Mouse (Mus musculus): ENCODE results near the gene H2al1m. TPM values are rescaled to one million over a fixed set of nuclear protein-coding genes. Genes with fewer than 3 reads are reported as not detected.
"Not testable (repeated sequence)": the region's sequence is repeated elsewhere in the genome, so short reads cannot be mapped to it uniquely, and the experiment has no call there.

H2al1m gene
- total and polyA plus RNA-seq, 2 experiments from 2014 or later: not detected

DNA sequence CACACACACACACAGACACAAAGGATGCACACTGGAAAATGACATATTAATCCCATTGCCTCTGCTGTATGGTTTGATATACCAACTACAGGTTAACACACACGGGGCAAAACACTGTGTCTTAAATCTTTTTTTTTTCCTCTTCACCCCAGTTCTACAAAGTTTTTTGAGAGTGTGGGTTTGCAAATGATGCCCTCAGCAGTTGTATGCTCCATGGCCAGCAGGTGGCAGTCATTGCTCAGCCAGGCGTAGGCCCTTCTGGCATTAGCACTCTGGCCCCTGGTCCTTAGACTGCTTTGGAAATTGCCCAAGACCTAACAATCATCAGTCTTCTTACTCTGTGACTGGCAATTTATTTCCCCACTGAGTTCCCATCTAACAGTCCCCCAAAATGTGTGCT lies 49.5 kb downstream of the H2al1m start:
- not testable (repeated sequence) for H3K4me2 ChIP-seq (ENCODE audit: low read depth, low read length); H3K27ac ChIP-seq (ENCODE audit: low read depth); H3K9ac ChIP-seq (replicated peaks; ENCODE audit: low read depth, low read length); H3K27me3 ChIP-seq (ENCODE audit: control insufficient read depth, insufficient read depth, low read length); ATAC-seq (ENCODE audit: insufficient read depth, low read depth); H3K4me3 ChIP-seq (ENCODE audit: low read depth, low read length); H3K36me3 ChIP-seq (replicated peaks; ENCODE audit: control insufficient read depth, insufficient read depth, low read length); H3K4me1 ChIP-seq (ENCODE audit: control insufficient read depth, insufficient read depth); H3K9me3 ChIP-seq (replicated peaks; ENCODE audit: control insufficient read depth, low read length); DNase-seq (ENCODE audit: low spot score)
- TF ChIP-seq CTCF (IDR thresholded peaks at IDR 0.05; ENCODE audit: low read depth): peak; percentile 16; the same call in 1 of the 2 replicates
- 46% methylated on average over 2 of the region's 2 CpGs for WGBS

Other genes starting within 250 kb of the H2al1m start
- not detected in 2 replicates for gene Fthl17f, start 220.7 kb upstream of the H2al1m start, total RNA-seq (2014; rRNA removed; ENCODE audit: low replicate concordance)
- gene Fthl17f, start 220.7 kb upstream of the H2al1m start, polyA plus RNA-seq (2015; fragmentation: Nextera tagmentation; extraction: Ambion mirVana): not detected in 2 replicates
- not detected in 2 replicates for gene 4930402K13Rik, start 179.2 kb upstream of the H2al1m start, total RNA-seq (2014; rRNA removed; ENCODE audit: low replicate concordance)
- gene 4930402K13Rik, start 179.2 kb upstream of the H2al1m start, polyA plus RNA-seq (2015; fragmentation: Nextera tagmentation; extraction: Ambion mirVana): not detected in 2 replicates
- 5.2 and 6.1 TPM in 2 replicates for gene Lancl3, start 83.9 kb upstream of the H2al1m start, total RNA-seq (2014; rRNA removed; ENCODE audit: low replicate concordance)
- gene Lancl3, start 83.9 kb upstream of the H2al1m start, polyA plus RNA-seq (2015; fragmentation: Nextera tagmentation; extraction: Ambion mirVana): 1.5 and 2.0 TPM in 2 replicates
- gene Gm14862, start 26.9 kb upstream of the H2al1m start, total RNA-seq (2014; rRNA removed; ENCODE audit: low replicate concordance): not detected in 2 replicates
- not detected in 2 replicates for gene Gm14862, start 26.9 kb upstream of the H2al1m start, polyA plus RNA-seq (2015; fragmentation: Nextera tagmentation; extraction: Ambion mirVana)
- 4.0 and 5.6 TPM in 2 replicates for gene Xk, start 11.0 kb upstream of the H2al1m start, total RNA-seq (2014; rRNA removed; ENCODE audit: low replicate concordance)
- 1.6 and 1.8 TPM in 2 replicates for gene Xk, start 11.0 kb upstream of the H2al1m start, polyA plus RNA-seq (2015; fragmentation: Nextera tagmentation; extraction: Ambion mirVana)
- gene H2al1k, start 66.9 kb downstream of the H2al1m start, total RNA-seq (2014; rRNA removed; ENCODE audit: low replicate concordance): not detected in 2 replicates
- gene H2al1k, start 66.9 kb downstream of the H2al1m start, polyA plus RNA-seq (2015; fragmentation: Nextera tagmentation; extraction: Ambion mirVana): not detected in 2 replicates
- 0.54 and 1.4 TPM in 2 replicates for gene Cybb, start 204.0 kb downstream of the H2al1m start, total RNA-seq (2014; rRNA removed; ENCODE audit: low replicate concordance)
- gene Cybb, start 204.0 kb downstream of the H2al1m start, polyA plus RNA-seq (2015; fragmentation: Nextera tagmentation; extraction: Ambion mirVana): 1.6 and 1.7 TPM in 2 replicates

All from heart, postnatal 0 days (tissue).